Mouse (Mus musculus) midbrain, embryonic 10.5 days (tissue): ENCODE measurements at regions not wholly inside any gene's neighbourhood (a gene's known extent, or its start where the extent isn't known, plus 50 kb on each side); places are given as distances from the start of the nearest gene placed in this dataset.

Experiments used
- DNase-seq: peaks from one replicate; pipeline ENCODE4 v3.0.0-alpha.2; 2017; ENCODE audit warnings: low spot score
- H3K27ac ChIP-seq: fragments of 300-500 bp; sonication (generic); replicated peaks from 2 replicates; pipeline ENCODE4 v1.5.1; 2016; ENCODE audit warnings: mild to moderate bottlenecking
- H3K27me3 ChIP-seq: fragments of 300-500 bp; sonication (generic); 2 replicates; pipeline ENCODE4 v1.6.1; 2016; ENCODE audit warnings: low read depth, mild to moderate bottlenecking; ENCODE audit not compliant: poor library complexity, severe bottlenecking
- H3K36me3 ChIP-seq: fragments of 300-500 bp; sonication (generic); 2 replicates; pipeline ENCODE4 v1.6.1; 2016; ENCODE audit warnings: mild to moderate bottlenecking, moderate library complexity
- H3K4me1 ChIP-seq: fragments of 300-500 bp; sonication (generic); 2 replicates; pipeline ENCODE4 v1.6.1; 2016
- H3K4me3 ChIP-seq: fragments of 300-500 bp; sonication (generic); 2 replicates; pipeline ENCODE4 v1.5.1; 2016; ENCODE audit warnings: mild to moderate bottlenecking, moderate library complexity
- H3K9me3 ChIP-seq: fragments of 300-500 bp; sonication (generic); replicated peaks from 2 replicates; pipeline ENCODE4 v1.6.1; 2016; ENCODE audit warnings: mild to moderate bottlenecking
- WGBS: fragments of 180-500 bp; shearing (Covaris S2); methylation state at CpG from one replicate; pipeline ENCODE4 v1.1.7; 2016; 5-methylcytosine and 5-hydroxymethylcytosine counted together

DNA sequence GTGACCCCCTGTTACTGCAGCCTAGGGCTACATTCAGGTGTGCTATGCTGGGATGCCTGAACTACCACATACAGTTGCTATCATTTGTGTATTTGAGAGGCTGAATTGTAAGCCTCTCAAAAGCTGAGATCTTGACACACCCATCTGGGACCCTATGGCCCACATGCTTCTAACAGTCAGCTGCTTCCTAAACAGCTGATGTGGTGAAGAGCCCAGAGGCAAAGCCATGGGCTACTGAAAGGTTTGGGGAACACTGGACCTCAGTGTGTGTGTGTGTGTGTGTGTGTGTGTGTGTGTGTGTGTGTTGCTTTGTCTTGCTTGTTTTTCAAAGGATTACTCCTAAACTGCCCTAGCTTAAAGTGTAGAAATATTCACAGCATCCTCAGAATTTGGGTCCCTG, 75.0 kb downstream of the Lbh start:
- peaks cover 15% of the 10 kb centered on the region for H3K4me1 ChIP-seq
- DNase-seq: no peak
- no peaks in the 10 kb centered on the region for H3K27me3 ChIP-seq
- no peaks in the 10 kb centered on the region for H3K36me3 ChIP-seq
- H3K4me3 ChIP-seq: no peak overlapping the region
- no peaks in the 10 kb centered on the region for H3K9me3 ChIP-seq
- no peak overlapping the region for H3K27ac ChIP-seq

DNA sequence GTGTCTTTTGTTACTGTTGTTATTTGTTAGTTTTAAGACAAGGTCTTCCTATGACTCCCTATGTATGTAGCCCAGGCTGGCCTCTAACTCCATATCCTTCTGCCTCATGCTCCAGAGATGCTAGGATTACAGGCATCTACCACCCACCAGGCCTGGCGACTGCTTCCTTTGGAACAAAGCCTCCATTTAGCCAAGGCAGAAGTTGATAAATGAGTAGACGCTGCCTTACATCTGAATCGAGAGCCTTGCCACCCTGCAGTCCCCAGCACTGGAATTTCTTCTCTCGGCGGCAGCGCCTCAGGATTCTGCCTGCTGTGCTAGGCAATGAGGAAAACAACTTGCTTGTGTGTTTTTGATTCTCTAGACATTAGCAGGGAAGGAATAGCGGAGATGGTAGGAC, 75.5 kb downstream of the Lbh start:
- H3K4me3 ChIP-seq: no peak overlapping the region
- WGBS: 48% methylated on average over 7 of the region's 7 CpGs

DNA sequence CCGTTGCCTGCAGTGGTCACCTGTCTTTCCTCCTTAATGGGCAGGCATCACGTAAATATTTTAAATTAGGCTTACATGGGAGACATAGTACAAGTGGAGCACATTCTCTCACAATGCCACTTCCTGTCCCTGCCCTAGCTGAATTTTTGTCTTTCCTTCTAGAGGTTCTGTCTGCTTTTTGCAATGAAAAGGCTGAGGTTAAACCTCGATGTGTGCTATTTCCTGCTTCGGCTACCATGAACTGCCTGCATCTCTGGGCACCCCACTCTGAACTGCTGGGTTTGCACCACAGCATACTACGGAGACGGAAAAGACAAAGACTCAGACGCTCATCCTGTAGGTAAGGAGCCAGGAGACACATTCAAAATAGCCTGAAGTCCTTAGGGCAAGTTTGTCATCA, 78.4 kb downstream of the Lbh start:
- Histone ChIP-seq H3K27me3 (no peaks in the 10 kb centered on the region), H3K27ac (0 out of 2 replicates have a peak overlapping the region, but pooled peaks have one; percentile 63), H3K4me3 (no peak overlapping the region), H3K4me1 (peaks cover 15% of the 10 kb centered on the region), H3K36me3 (no peaks in the 10 kb centered on the region), H3K9me3 (no peaks in the 10 kb centered on the region)
- 82% methylated on average over 7 of the region's 7 CpGs for whole genome bisulfite sequencing
- DNase-seq: no peak

More for the DNA sequence above, 75.5 kb downstream of the Lbh start:
- H3K27ac ChIP-seq: no peak overlapping the region
- no peaks in the 10 kb centered on the region for H3K36me3 ChIP-seq
- no peak for DNase-seq
- H3K9me3 ChIP-seq: no peaks in the 10 kb centered on the region
- H3K4me1 ChIP-seq: peaks cover 15% of the 10 kb centered on the region
- no peaks in the 10 kb centered on the region for H3K27me3 ChIP-seq

DNA sequence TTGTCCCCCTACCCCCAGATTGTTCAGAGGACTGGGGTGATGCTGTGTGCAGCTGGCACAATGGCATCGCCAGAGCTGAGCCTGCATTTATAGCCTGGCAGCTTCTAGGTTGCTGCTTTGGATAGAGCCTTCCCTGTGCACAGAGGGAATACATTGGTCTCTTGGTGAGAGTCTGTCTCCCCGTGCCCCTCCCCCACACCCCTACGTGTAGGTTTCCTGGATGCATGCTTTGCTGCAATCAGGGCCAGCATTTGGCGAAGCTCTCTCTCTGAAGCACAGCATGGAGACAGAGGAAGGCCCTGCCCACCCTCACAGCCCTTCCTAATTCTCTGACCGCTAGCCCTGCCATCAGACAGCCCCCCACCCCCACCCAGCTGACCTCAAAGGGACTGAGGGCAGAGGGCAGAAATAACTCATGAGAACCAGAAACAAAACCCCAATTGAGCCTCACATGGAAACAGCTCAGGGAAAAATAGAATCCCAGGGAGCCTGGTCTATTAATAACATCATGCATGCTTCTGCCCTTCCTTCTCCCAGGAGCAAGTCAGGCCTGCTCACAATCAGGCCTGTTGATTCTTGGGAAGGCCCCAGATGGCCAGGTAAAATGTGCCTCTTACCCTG, 79.3 kb downstream of the Lbh start:
- no peaks in the 10 kb centered on the region for H3K9me3 ChIP-seq
- no peak overlapping the region for H3K4me3 ChIP-seq
- no peaks in the 10 kb centered on the region for H3K36me3 ChIP-seq
- H3K27me3 ChIP-seq: no peaks in the 10 kb centered on the region
- H3K27ac ChIP-seq: peak overlapping the region; percentile 63
- DNase-seq: peak; percentile 49
- peaks cover 15% of the 10 kb centered on the region for H3K4me1 ChIP-seq
- 18% methylated on average over 5 of the region's 5 CpGs for WGBS

DNA sequence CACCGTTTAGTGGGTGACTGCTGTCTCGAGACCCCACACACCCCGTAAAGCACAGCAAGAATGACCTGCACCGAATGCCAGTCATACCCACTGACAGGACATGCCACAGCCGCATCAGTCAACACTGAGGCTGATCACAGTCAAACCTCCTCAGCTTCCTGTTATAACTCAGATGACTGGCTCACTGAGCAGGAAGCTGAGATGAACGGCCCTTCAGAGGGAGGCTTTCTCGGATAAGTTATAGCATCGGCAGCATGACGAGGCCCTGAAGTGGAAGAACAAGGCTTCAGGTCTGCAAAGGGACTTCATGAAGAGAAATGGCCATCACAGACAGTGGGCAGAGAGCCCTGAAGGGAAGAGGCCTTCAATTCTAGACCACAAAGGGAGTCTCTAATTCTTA, 87.0 kb downstream of the Lbh start:
- Histone ChIP-seq H3K36me3 (no peaks in the 10 kb centered on the region), H3K4me1 (no peaks in the 10 kb centered on the region), H3K4me3 (no peak overlapping the region), H3K27me3 (no peaks in the 10 kb centered on the region), H3K27ac (no peak overlapping the region), H3K9me3 (no peaks in the 10 kb centered on the region)
- 93% methylated on average over 9 of the region's 9 CpGs for WGBS
- no peak for DNase-seq

DNA sequence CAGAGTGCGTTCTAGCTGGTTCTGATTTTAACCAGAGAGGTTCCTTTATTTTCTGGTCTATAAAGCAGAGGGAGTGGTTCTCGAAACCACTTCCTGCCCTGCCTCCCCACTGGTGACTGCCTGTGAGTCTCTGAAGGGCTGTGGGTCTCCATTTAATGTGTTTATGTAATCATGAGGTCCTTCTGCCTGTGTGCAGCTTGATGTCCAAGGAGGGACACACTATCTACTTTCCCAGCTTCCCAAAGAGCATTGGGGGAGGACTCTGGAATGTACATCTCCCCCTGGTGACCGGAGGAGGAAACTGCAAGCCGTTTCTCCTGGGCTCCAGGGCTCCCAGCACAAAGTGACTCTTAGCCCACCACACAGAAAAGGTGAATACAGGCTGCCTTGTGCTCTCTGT, 90.8 kb downstream of the Lbh start:
- no peaks in the 10 kb centered on the region for H3K36me3 ChIP-seq
- 58% methylated on average over 4 of the region's 4 CpGs for WGBS
- H3K9me3 ChIP-seq: no peaks in the 10 kb centered on the region

DNA sequence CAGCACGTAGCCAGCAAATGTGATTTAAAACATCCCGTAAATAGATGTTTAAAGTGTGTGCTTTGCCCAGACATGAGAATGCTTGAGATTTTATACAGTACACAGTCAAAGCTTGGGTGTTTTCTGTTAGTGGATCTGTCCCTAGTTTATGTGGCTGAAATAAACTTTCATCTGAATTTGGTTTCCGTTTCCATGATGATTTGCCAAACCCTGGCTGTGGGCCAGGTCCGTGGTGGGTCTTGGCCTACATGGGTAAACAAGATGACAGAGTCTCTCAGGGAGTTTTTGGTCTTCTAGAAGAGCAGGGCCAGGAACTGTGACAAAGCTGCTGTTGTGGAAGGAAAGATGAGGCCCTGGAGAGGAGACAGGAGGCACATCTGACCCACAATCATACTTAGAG, 91.9 kb downstream of the Lbh start:
- Histone ChIP-seq H3K4me1 (peaks cover 16% of the 10 kb centered on the region), H3K4me3 (no peak overlapping the region), H3K36me3 (no peaks in the 10 kb centered on the region), H3K9me3 (no peaks in the 10 kb centered on the region), H3K27ac (no peak overlapping the region), H3K27me3 (no peaks in the 10 kb centered on the region)
- DNase-seq: no peak
- 93% methylated on average over 4 of the region's 4 CpGs for WGBS

More for the DNA sequence above, 90.8 kb downstream of the Lbh start:
- H3K27me3 ChIP-seq: no peaks in the 10 kb centered on the region
- peak; percentile 52 for DNase-seq
- no peak overlapping the region for H3K4me3 ChIP-seq
- no peak overlapping the region for H3K27ac ChIP-seq
- peaks cover 13% of the 10 kb centered on the region for H3K4me1 ChIP-seq

DNA sequence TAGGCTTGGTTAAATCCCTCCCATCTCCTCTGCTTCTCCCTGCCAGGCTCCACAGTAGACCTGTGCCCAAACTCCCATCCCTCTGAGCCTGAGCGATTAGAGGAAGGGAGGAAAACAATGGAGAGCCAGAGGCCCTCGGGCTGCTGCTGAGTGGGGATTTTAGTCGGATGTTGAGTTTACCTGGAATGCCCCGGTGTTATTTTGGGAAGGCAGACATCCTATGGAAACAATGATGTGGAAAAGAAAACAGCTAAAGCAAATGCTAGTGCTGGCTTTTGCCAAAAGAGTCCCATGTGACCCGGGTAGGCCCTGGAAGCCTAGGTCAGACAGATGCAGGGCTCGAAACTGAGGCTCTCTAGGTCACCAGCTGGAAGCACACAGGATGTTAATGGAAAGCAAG, 94.3 kb downstream of the Lbh start:
- H3K27me3 ChIP-seq: no peaks in the 10 kb centered on the region
- H3K4me1 ChIP-seq: peaks cover 16% of the 10 kb centered on the region
- no peak overlapping the region for H3K27ac ChIP-seq
- DNase-seq: no peak
- no peaks in the 10 kb centered on the region for H3K36me3 ChIP-seq
- no peak overlapping the region for H3K4me3 ChIP-seq
- WGBS: 49% methylated on average over 6 of the region's 6 CpGs
- no peaks in the 10 kb centered on the region for H3K9me3 ChIP-seq

DNA sequence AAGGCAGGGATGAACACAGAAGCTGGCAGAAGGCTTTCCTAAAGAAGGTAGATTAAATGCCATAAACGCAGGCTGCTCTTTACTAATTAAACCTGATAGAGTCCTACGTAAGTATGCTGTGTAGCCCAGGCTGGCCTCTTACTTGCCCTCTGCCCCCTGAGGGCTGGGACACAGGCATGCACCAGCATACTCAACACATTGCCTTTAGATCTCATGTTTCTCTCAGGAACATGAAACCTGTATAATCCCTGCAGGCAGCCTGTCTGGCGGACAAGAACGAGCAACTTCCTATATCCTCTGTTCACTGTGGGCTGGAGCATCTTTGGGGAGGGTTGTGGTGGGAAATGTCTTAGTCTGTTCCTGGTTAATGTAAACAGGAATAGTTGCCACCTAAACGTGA, 94.8 kb upstream of the Lclat1 start:
- Histone ChIP-seq H3K27ac (no peak overlapping the region), H3K27me3 (no peaks in the 10 kb centered on the region), H3K36me3 (no peaks in the 10 kb centered on the region), H3K4me1 (peaks cover 16% of the 10 kb centered on the region), H3K4me3 (no peak overlapping the region), H3K9me3 (no peaks in the 10 kb centered on the region)
- WGBS: 68% methylated on average over 5 of the region's 5 CpGs
- no peak for DNase-seq

DNA sequence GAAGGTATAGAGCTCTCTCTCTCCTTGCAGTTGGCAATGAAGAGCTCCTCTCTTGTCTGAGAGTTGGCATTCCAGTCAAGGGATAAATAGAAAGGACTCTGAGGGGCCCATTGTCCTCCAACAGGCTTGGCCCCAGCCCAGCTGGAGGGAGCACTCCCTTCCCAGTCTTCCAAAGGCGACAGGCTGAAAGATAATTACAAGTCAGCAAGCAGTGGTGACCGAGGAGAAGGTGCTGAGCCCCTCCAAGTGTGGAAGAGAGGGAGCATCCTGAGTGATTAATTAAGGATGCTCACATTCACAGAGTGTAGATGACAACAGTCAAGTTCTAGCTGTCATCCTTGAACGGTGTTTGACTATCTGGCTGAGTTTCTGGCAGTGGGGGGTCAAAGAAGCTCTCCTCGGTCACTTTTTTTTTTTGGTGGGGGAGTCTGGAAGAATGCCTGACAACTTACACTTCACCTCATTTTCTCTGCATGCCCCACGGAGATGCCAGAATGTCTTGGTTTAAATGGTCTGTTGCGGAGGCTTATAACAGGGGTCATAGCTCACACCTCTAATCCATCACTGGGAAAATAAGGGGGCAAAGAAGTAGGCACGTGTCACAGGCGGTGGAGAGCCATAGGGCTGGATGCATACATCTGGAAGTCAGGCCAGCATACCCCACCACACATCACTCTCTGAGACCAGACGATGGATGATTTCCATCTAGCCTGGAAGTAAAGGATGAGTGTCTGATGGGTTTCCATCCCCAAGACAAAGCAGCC, 93.5 kb upstream of the Lclat1 start:
- H3K4me1 ChIP-seq: peaks cover 16% of the 10 kb centered on the region
- DNase-seq: no peak
- WGBS: 63% methylated on average over 9 of the region's 9 CpGs
- no peak overlapping the region for H3K27ac ChIP-seq
- H3K9me3 ChIP-seq: no peaks in the 10 kb centered on the region
- H3K4me3 ChIP-seq: no peak overlapping the region
- H3K27me3 ChIP-seq: no peaks in the 10 kb centered on the region
- no peaks in the 10 kb centered on the region for H3K36me3 ChIP-seq

DNA sequence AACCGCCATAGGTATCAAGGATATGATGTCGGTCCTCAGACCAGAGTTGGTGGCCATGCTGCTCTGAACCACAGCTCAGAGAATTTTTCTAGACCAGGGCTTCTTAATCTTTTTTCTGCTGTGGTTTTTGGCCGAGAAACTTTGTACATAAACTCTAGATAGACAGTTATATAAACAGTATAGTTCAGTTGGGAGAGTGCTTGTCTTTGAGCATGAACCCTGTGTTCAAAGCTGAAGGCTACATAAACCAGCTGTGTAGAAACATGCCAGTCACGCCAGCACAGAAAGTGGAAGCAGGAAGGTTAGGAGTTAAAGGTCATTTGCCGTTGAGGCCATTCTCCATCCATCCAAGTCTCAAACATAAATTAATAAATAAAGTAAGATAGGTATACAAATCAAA, 90.6 kb upstream of the Lclat1 start:
- 93% methylated on average over 5 of the region's 5 CpGs for WGBS
- H3K4me3 ChIP-seq: no peak overlapping the region
- no peaks in the 10 kb centered on the region for H3K36me3 ChIP-seq

DNA sequence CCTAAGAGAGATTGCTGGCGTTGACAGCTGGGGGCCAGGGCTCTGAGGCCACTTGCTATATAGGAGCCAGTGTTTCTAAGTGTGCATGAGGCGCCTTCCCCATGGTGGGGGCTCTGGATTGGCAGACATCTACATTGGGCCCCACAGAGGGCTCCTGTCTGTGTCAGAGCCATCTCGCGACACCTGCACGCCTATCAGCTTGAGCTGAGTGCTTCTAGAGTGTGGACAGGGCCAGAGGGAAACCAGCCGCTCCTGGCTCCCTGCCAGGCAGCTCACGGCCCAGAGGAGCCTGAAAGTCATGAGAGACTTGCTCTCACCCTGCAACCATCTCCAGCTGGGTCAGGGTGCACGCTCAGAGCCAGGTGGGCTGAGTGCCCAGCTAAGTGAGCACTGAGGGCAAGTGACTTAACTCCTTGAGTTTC, 85.1 kb upstream of the Lclat1 start:
- Histone ChIP-seq H3K36me3 (no peaks in the 10 kb centered on the region), H3K4me3 (no peak overlapping the region), H3K4me1 (no peaks in the 10 kb centered on the region), H3K27ac (no peak overlapping the region), H3K27me3 (no peaks in the 10 kb centered on the region), H3K9me3 (no peaks in the 10 kb centered on the region)
- no peak for DNase-seq
- 82% methylated on average over 8 of the region's 8 CpGs for WGBS

More for the DNA sequence above, 90.6 kb upstream of the Lclat1 start:
- Histone ChIP-seq H3K27ac (no peak overlapping the region), H3K27me3 (no peaks in the 10 kb centered on the region), H3K9me3 (no peaks in the 10 kb centered on the region), H3K4me1 (peaks cover 15% of the 10 kb centered on the region)
- DNase-seq: no peak

DNA sequence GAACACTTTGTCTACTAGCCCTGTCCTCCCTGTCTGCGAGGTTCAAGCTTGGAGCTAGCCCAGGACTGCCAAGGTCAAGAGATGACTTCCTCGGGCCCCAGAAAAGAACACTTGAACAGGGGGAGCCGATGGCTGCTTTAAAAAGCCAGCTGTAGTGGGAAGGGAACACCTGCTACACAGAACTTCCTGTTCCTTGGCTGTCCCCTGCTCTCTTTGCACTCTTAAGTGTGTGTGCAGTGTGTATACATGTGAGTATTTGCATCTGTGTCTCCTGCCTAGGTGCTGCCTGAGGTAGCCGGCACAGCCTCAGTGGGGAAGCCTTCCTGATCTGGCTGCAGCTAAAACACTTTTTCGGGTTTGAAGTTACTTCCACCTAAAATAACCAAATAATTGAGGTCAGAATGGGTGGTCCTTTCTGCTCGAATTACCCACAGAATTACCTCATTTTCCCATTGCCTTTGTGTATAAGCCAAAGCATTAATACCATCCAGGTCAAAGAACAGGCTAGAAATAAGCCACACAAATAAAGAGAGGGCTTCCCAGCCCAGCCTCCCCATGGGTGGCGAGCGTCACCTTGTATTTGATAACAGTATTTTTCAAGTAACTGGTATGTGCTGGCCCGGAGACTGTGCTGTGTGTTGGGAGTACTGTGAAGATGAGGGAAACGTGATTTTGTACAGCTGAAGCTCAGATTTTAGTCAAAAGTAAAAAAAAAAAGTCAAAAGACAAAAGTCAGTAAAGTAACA, 84.2 kb upstream of the Lclat1 start:
- H3K36me3 ChIP-seq: no peaks in the 10 kb centered on the region
- H3K4me1 ChIP-seq: no peaks in the 10 kb centered on the region
- no peaks in the 10 kb centered on the region for H3K27me3 ChIP-seq
- no peak overlapping the region for H3K4me3 ChIP-seq
- no peak overlapping the region for H3K27ac ChIP-seq
- no peaks in the 10 kb centered on the region for H3K9me3 ChIP-seq
- no peak for DNase-seq
- WGBS: 74% methylated on average over 10 of the region's 10 CpGs
